Mouse (Mus musculus) myocyte (in vitro differentiated cells): Measurements from ENCODE around the gene Mchr1. TPM values are rescaled to one million over a fixed set of nuclear protein-coding genes. Genes with fewer than 3 reads are reported as not detected.
A peak's percentile ranks its signal among the peaks of the same experiment; 100 is the strongest.

ENCODE experiments used
- H3K27me3 ChIP-seq: one replicate; pipeline ENCODE4 v1.6.1; 2011; ENCODE audit not compliant: control insufficient read depth, insufficient read depth, insufficient read length
- H3K36me3 ChIP-seq: one replicate; pipeline ENCODE4 v1.6.1; 2011; ENCODE audit not compliant: control insufficient read depth, insufficient read depth
- H3K4me2 ChIP-seq: one replicate; pipeline ENCODE4 v1.6.1; 2011; ENCODE audit warnings: low read depth, control low read depth
- H3K4me3 ChIP-seq: one replicate; pipeline ENCODE4 v1.5.1; 2011; ENCODE audit warnings: mild to moderate bottlenecking, control low read depth, moderate library complexity
- H3K79me2 ChIP-seq: one replicate; pipeline ENCODE4 v1.6.1; 2011; ENCODE audit not compliant: control insufficient read depth, insufficient read depth
- H3ac ChIP-seq: one replicate; pipeline ENCODE4 v1.6.1; 2011; ENCODE audit not compliant: control insufficient read depth, insufficient read length
- CEBPB ChIP-seq: IDR thresholded peaks from 2 replicates; pipeline ENCODE4 v1.6.1; 2011; ENCODE audit warnings: mild to moderate bottlenecking, moderate library complexity; ENCODE audit not compliant: poor library complexity, insufficient read depth, severe bottlenecking
- E2F4 ChIP-seq: IDR thresholded peaks from one replicate; pipeline ENCODE4 v1.6.1; 2011; ENCODE audit warnings: mild to moderate bottlenecking, control low read depth, moderate library complexity; ENCODE audit not compliant: insufficient read depth
- MAX ChIP-seq: IDR thresholded peaks from one replicate; pipeline ENCODE4 v1.6.1; 2011; ENCODE audit warnings: low read depth, mild to moderate bottlenecking, control low read depth
- MYOD1 ChIP-seq, 3 experiments: IDR thresholded peaks; one replicate each; pipeline ENCODE4 v1.6.1; 2011; ENCODE audit warnings: control low read depth in 2 of 3, low read depth in 2 of 3, mild to moderate bottlenecking in 2 of 3, moderate library complexity in 1 of 3; ENCODE audit not compliant: insufficient read length in 2 of 3, control insufficient read depth in 1 of 3
- MYOG ChIP-seq, 3 experiments: IDR thresholded peaks; one replicate each; pipeline ENCODE4 v1.6.1; 2011; ENCODE audit warnings: control low read depth in 2 of 3, low read depth in 2 of 3, mild to moderate bottlenecking in 2 of 3; ENCODE audit not compliant: insufficient read length in 2 of 3, control insufficient read depth in 1 of 3, insufficient read depth in 1 of 3
- POLR2A ChIP-seq: IDR thresholded peaks from one replicate; pipeline ENCODE4 v1.6.1; 2011; ENCODE audit warnings: low read depth, mild to moderate bottlenecking, control low read depth, moderate library complexity; ENCODE audit not compliant: insufficient read length
- POLR2AphosphoS2 ChIP-seq: IDR thresholded peaks from one replicate; pipeline ENCODE4 v1.6.1; 2011; ENCODE audit warnings: low read depth, control low read depth; ENCODE audit not compliant: insufficient read length
- REST ChIP-seq: IDR thresholded peaks from one replicate; pipeline ENCODE4 v1.6.1; 2011; ENCODE audit warnings: mild to moderate bottlenecking, control low read depth, moderate library complexity; ENCODE audit not compliant: insufficient read depth, insufficient read length
- SRF ChIP-seq: IDR thresholded peaks from one replicate; pipeline ENCODE4 v1.6.1; 2011; ENCODE audit warnings: low read depth; ENCODE audit not compliant: control insufficient read depth, insufficient read length
- TCF12 ChIP-seq: IDR thresholded peaks from one replicate; pipeline ENCODE4 v1.6.1; 2011; ENCODE audit warnings: mild to moderate bottlenecking, control low read depth; ENCODE audit not compliant: poor library complexity, insufficient read depth, severe bottlenecking
- TCF3 ChIP-seq: IDR thresholded peaks from one replicate; pipeline ENCODE4 v1.6.1; 2011; ENCODE audit warnings: low read depth, control low read depth; ENCODE audit not compliant: insufficient read length
- USF1 ChIP-seq: IDR thresholded peaks from one replicate; pipeline ENCODE4 v1.6.1; 2011; ENCODE audit warnings: low read depth, mild to moderate bottlenecking, control low read depth, moderate library complexity
- polyA plus RNA-seq: library from polyadenylated mRNA; unstranded; fragments of >200 nt; fragmentation: generic; extraction: Trizol; gene quantifications from one replicate; pipeline ENCODE4 v1.2.1, GENCODE M21; 2012; ENCODE audit warnings: missing spikeins

Gene Mchr1
- polyA plus RNA-seq, 1 experiment: 0.44 TPM

GRCm38 (mm10) chr15:81229791-81230190 lies 5.5 kb upstream of the Mchr1 start:
- no peaks in the 10 kb centered on the region for H3K36me3 ChIP-seq
- no peaks in the 10 kb centered on the region for H3K79me2 ChIP-seq
- no peak overlapping the region for H3K4me3 ChIP-seq
- TF ChIP-seq POLR2A (no peak), TCF12 (no peak), MYOD1 (IDR thresholded peaks at IDR 0.05; ENCODE audit: control insufficient read depth in 1 of 3, insufficient read length in 2 of 3, low read depth in 2 of 3) (no peak), SRF (no peak), USF1 (no peak), MYOG (IDR thresholded peaks at IDR 0.05; ENCODE audit: control insufficient read depth in 1 of 3, insufficient read depth in 1 of 3, insufficient read length in 2 of 3, low read depth in 2 of 3) (no peak), REST (no peak), MAX (no peak), POLR2AphosphoS2 (no peak), TCF3 (no peak), CEBPB (no peak), E2F4 (no peak)
- no peak overlapping the region for H3ac ChIP-seq
- no peaks in the 10 kb centered on the region for H3K27me3 ChIP-seq
- H3K4me2 ChIP-seq: no peak overlapping the region

GRCm38 (mm10) chr15:81231325-81231724 lies 4.0 kb upstream of the Mchr1 start:
- no peak for TF ChIP-seq MYOG (IDR thresholded peaks at IDR 0.05; ENCODE audit: control insufficient read depth in 1 of 3, insufficient read depth in 1 of 3, insufficient read length in 2 of 3, low read depth in 2 of 3)
- no peak for TF ChIP-seq POLR2A
- TF ChIP-seq USF1: no peak
- no peak for TF ChIP-seq CEBPB
- TF ChIP-seq TCF3: no peak
- no peak for TF ChIP-seq REST
- TF ChIP-seq MYOD1 (IDR thresholded peaks at IDR 0.05; ENCODE audit: control insufficient read depth in 1 of 3, insufficient read length in 2 of 3, low read depth in 2 of 3): no peak
- TF ChIP-seq SRF: no peak
- TF ChIP-seq TCF12: no peak
- no peak for TF ChIP-seq MAX
- no peak for TF ChIP-seq POLR2AphosphoS2
- no peak for TF ChIP-seq E2F4
- Histone ChIP-seq H3K36me3 (no peaks in the 10 kb centered on the region), H3K79me2 (no peaks in the 10 kb centered on the region), H3K27me3 (no peaks in the 10 kb centered on the region), H3ac (no peak overlapping the region), H3K4me2 (no peak overlapping the region), H3K4me3 (no peak overlapping the region)

- no peak overlapping the region for H3K4me3 ChIP-seq
- no peak for TF ChIP-seq CEBPB
- TF ChIP-seq SRF: no peak
Measured at GRCm38 (mm10) chr15:81236062-81236461, 763 bp downstream of the Mchr1 start.

GRCm38 (mm10) chr15:81237471-81237870 lies 2.2 kb downstream of the Mchr1 start:
- TF ChIP-seq MAX (no peak), REST (no peak), CEBPB (no peak), MYOD1 (IDR thresholded peaks at IDR 0.05; ENCODE audit: control insufficient read depth in 1 of 3, insufficient read length in 2 of 3, low read depth in 2 of 3) (no peak), USF1 (no peak)
- H3K36me3 ChIP-seq: no peaks in the 10 kb centered on the region
- H3K4me3 ChIP-seq: no peak overlapping the region
- no peak overlapping the region for H3K4me2 ChIP-seq
- no peaks in the 10 kb centered on the region for H3K79me2 ChIP-seq
- H3ac ChIP-seq: no peak overlapping the region
- H3K27me3 ChIP-seq: no peaks in the 10 kb centered on the region

More at GRCm38 (mm10) chr15:81236062-81236461, 763 bp downstream of the Mchr1 start:
- no peaks in the 10 kb centered on the region for H3K79me2 ChIP-seq
- no peaks in the 10 kb centered on the region for H3K36me3 ChIP-seq
- no peak overlapping the region for H3ac ChIP-seq
- H3K27me3 ChIP-seq: no peaks in the 10 kb centered on the region
- peak overlapping the region; percentile 56 for H3K4me2 ChIP-seq

DNA sequence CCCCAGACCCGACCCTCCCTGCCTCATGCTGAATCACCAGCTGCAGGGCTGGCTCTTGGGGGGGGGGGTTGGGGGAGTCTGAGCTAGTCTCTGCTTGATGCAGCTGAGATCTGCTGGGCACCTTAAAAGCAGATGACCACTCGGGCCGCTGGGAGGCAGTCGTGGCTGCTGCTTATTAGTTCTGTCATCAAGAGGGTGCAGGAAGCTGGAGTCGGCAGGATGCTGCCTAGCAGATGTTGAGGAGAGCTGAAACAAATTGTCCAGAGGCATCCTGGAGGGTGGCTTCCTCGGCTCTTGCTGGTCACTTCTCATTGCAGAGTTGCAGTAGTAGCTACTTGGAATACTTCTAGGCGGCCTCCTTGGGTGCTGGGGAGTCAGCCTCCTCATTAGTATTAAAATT lies 4.0 kb downstream of the Mchr1 start:
- TF ChIP-seq POLR2AphosphoS2 (no peak), USF1 (no peak), POLR2A (no peak), TCF12 (no peak), E2F4 (no peak), MAX (no peak), TCF3 (no peak), CEBPB (no peak), MYOG (IDR thresholded peaks at IDR 0.05; ENCODE audit: control insufficient read depth in 1 of 3, insufficient read depth in 1 of 3, insufficient read length in 2 of 3, low read depth in 2 of 3) (no peak), MYOD1 (IDR thresholded peaks at IDR 0.05; ENCODE audit: control insufficient read depth in 1 of 3, insufficient read length in 2 of 3, low read depth in 2 of 3) (no peak), REST (no peak), SRF (no peak)
- Histone ChIP-seq H3K4me2 (peak overlapping the region; percentile 7), H3ac (no peak overlapping the region), H3K27me3 (no peaks in the 10 kb centered on the region), H3K36me3 (no peaks in the 10 kb centered on the region), H3K79me2 (no peaks in the 10 kb centered on the region), H3K4me3 (no peak overlapping the region)
